In the genomic region with DNA sequence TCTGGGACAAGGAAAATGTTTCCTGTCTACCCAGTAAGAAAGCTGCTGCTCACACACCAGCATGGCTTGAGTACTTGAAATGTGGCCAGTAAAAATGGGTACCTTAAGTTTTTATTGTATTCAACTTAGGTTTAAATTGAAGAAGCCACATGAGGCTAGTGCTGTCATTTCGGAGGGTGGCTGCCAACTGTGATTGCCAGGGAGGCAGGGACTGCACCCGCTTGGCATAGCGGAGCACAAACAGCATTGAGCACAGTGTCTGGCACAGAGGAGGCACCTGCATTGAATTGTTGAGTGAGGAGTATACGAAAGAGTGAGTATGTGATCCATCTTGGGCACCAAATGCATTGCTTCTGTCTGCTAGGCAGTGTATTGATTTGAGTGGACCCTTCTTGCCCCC, we compare ENCODE assay signal across 25 mouse cellular contexts.
"Had no signal": no experiment of that assay in that cellular context is flagged by ENCODE, and none has a peak within 500 bp of the region (broad histone marks: within the 10 kb centered on the region; RNA-seq: fewer than 3 reads in every experiment).

No protein-coding gene starts in this region.

- H3K4me1 ChIP-seq: heart, embryonic 12.5 days; intestine, embryonic 15.5 days; limb, embryonic 10.5 days; limb, embryonic 12.5 days; liver, embryonic 12.5 days had no signal

- H3K36me3 ChIP-seq: heart, embryonic 12.5 days; hindbrain, embryonic 10.5 days; hindbrain, embryonic 12.5 days; intestine, embryonic 15.5 days; limb, embryonic 10.5 days; limb, embryonic 12.5 days; liver, embryonic 12.5 days had no signal

- H3K4me2 ChIP-seq: heart, embryonic 12.5 days; hindbrain, embryonic 12.5 days; hindbrain, embryonic 14.5 days; intestine, embryonic 15.5 days; limb, embryonic 12.5 days; liver, embryonic 12.5 days had no signal

- H3K9ac ChIP-seq: heart, embryonic 12.5 days; hindbrain, embryonic 12.5 days; hindbrain, embryonic 14.5 days; intestine, embryonic 15.5 days; limb, embryonic 12.5 days; liver, embryonic 12.5 days had no signal

- H3K27ac ChIP-seq: gastrocnemius, adult 2 months; heart, adult 2 months; hindbrain, embryonic 10.5 days; hindbrain, embryonic 12.5 days; hindbrain, embryonic 14.5 days; intestine, embryonic 15.5 days; kidney, postnatal 0 days; layer of hippocampus, adult 2 months; left cerebral cortex, adult 2 months; limb, embryonic 10.5 days; limb, embryonic 12.5 days; liver, embryonic 12.5 days had no signal

- DNase-seq: gastrocnemius, adult 2 months; gastrocnemius, postnatal 10 days; gastrocnemius, postnatal 25 days; heart, adult 2 months; heart, postnatal 10 days; heart, postnatal 4 days; kidney, adult 18-20 months; kidney, adult 8-10 months; kidney, postnatal 14 days; kidney, postnatal 36 days; liver had no signal

- H3K4me3 ChIP-seq: gastrocnemius, adult 2 months; heart, adult 2 months; heart, embryonic 12.5 days; hindbrain, embryonic 10.5 days; hindbrain, embryonic 12.5 days; intestine, embryonic 15.5 days; layer of hippocampus, adult 2 months; left cerebral cortex, adult 2 months; limb, embryonic 10.5 days; limb, embryonic 12.5 days; liver, embryonic 12.5 days had no signal

- ATAC-seq: hindbrain, embryonic 16.5 days; inflammation-experienced regulatory T-cells, adult 6 months; intestine, embryonic 15.5 days; intestine, postnatal 0 days; liver, embryonic 12.5 days had no signal

- H3K27me3 ChIP-seq: hindbrain, embryonic 12.5 days; intestine, embryonic 15.5 days; limb, embryonic 12.5 days; liver, embryonic 12.5 days had no signal

- H3K9me3 ChIP-seq: heart, embryonic 12.5 days; hindbrain, embryonic 10.5 days; hindbrain, embryonic 12.5 days; intestine, embryonic 15.5 days; limb, embryonic 10.5 days; limb, embryonic 12.5 days; liver, embryonic 12.5 days had no signal
